15 mouse cellular contexts compared by ENCODE assay signal in the genomic region with DNA sequence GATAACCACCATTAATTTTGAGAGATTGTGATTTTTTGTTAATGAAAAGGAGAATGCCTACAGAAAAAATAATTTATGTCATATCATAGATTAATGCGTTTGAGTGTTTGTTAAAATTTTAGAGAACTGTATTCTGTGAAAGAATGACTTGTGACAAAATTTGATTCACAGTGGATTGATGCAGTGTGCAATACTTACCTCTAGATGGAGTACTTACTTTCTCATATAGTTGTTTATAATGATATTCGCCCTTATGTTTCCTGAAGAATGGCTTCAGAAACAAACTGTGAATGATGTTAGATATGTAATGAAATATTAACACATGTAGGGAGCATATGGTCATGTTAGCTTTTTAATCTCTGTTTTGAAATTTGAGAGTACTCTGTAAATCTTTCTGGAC. TPM values are rescaled to one million over a fixed set of nuclear protein-coding genes. Genes with fewer than 3 reads are reported as not detected.
DNase-seq lines count a peak whose midpoint lies in the region; ATAC-seq and TF ChIP-seq lines count a peak whose summit lies in the region.
"Had no signal": no experiment of that assay in that cellular context is flagged by ENCODE, and none has a peak within 500 bp of the region (broad histone marks: within the 10 kb centered on the region; RNA-seq: fewer than 3 reads in every experiment).

No protein-coding gene starts in this region.

- H3K9ac ChIP-seq in midbrain, postnatal 0 days (replicated peaks; ENCODE audit: low read length, poor library complexity, severe bottlenecking) = no peak overlapping the region
- H3K9ac ChIP-seq in midbrain, embryonic 16.5 days (ENCODE audit: low read depth, low read length) = no peak overlapping the region
- no peak overlapping the region for H3K9ac ChIP-seq in stomach, postnatal 0 days (ENCODE audit: low read length)
- H3K9ac ChIP-seq: hindbrain, embryonic 12.5 days had no signal

- no peaks in the 10 kb centered on the region for H3K36me3 ChIP-seq in midbrain, postnatal 0 days (ENCODE audit: insufficient read depth, low read length)
- H3K36me3 ChIP-seq in midbrain, embryonic 16.5 days (ENCODE audit: control insufficient read depth, insufficient read depth, low read length) = no peaks in the 10 kb centered on the region
- H3K36me3 ChIP-seq in stomach, postnatal 0 days (ENCODE audit: control insufficient read depth, insufficient read depth, low read length) = no peaks in the 10 kb centered on the region
- H3K36me3 ChIP-seq: hindbrain, embryonic 12.5 days had no signal

- H3K4me3 ChIP-seq in midbrain, postnatal 0 days (ENCODE audit: low read depth, low read length) = no peak overlapping the region
- H3K4me3 ChIP-seq in midbrain, embryonic 16.5 days (ENCODE audit: low read depth, low read length) = no peak overlapping the region
- no peak overlapping the region for H3K4me3 ChIP-seq in stomach, postnatal 0 days (ENCODE audit: low read depth, low read length)
- H3K4me3 ChIP-seq: hindbrain, embryonic 12.5 days had no signal

- no peaks in the 10 kb centered on the region for H3K4me1 ChIP-seq in midbrain, postnatal 0 days (ENCODE audit: insufficient read depth, low read length)
- no peaks in the 10 kb centered on the region for H3K4me1 ChIP-seq in midbrain, embryonic 16.5 days (ENCODE audit: control insufficient read depth, insufficient read depth, low read length)
- no peaks in the 10 kb centered on the region for H3K4me1 ChIP-seq in stomach, postnatal 0 days (replicated peaks; ENCODE audit: control insufficient read depth, insufficient read depth)
- H3K4me1 ChIP-seq: hindbrain, embryonic 12.5 days had no signal

- no peak overlapping the region for H3K4me2 ChIP-seq in midbrain, postnatal 0 days (ENCODE audit: low read depth, low read length, poor library complexity, severe bottlenecking)
- H3K4me2 ChIP-seq in midbrain, embryonic 16.5 days (ENCODE audit: low read length) = no peak overlapping the region
- H3K4me2 ChIP-seq in stomach, postnatal 0 days (replicated peaks; ENCODE audit: low read depth) = no peak overlapping the region
- H3K4me2 ChIP-seq: hindbrain, embryonic 12.5 days; liver, embryonic 11.5 days had no signal

- no peak for ATAC-seq in midbrain, postnatal 0 days (ENCODE audit: low FRiP score)
- no peak for ATAC-seq in midbrain, embryonic 16.5 days
- no peak for ATAC-seq in stomach, postnatal 0 days (ENCODE audit: low FRiP score, low TSS enrichment)

- TF ChIP-seq CTCF in midbrain, postnatal 0 days (IDR thresholded peaks at IDR 0.05) = peak; percentile 61
- peak; percentile 64 for TF ChIP-seq CTCF in stomach, postnatal 0 days (IDR thresholded peaks at IDR 0.05; ENCODE audit: low read depth)

- no peaks in the 10 kb centered on the region for H3K9me3 ChIP-seq in midbrain, postnatal 0 days (ENCODE audit: low read length)
- no peaks in the 10 kb centered on the region for H3K9me3 ChIP-seq in midbrain, embryonic 16.5 days (replicated peaks; ENCODE audit: control insufficient read depth, low read length, poor library complexity, severe bottlenecking)
- H3K9me3 ChIP-seq in stomach, postnatal 0 days (ENCODE audit: control insufficient read depth, low read length) = no peaks in the 10 kb centered on the region
- H3K9me3 ChIP-seq: hindbrain, embryonic 12.5 days had no signal

- peak; percentile 4 for DNase-seq in embryo, embryonic 10 days (ENCODE audit: low spot score)
- DNase-seq in embryo, embryonic 9.5 days (ENCODE audit: extremely low spot score) = no peak
- DNase-seq in kidney, adult 9 months = peak; percentile 20
- DNase-seq in kidney, postnatal 14 days = no peak
- DNase-seq in midbrain, postnatal 0 days (ENCODE audit: low spot score) = peak; percentile 6
- DNase-seq in stomach, postnatal 0 days (ENCODE audit: low spot score) = no peak
- no peak for DNase-seq in ovary, postnatal 10 days (ENCODE audit: low spot score)
- DNase-seq: cerebellum, postnatal 14 days; kidney, postnatal 10 days; layer of hippocampus, postnatal 36 days; thymus, postnatal 14 days had no signal

- no peak for TF ChIP-seq EP300 in stomach, postnatal 0 days (optimal IDR thresholded peaks at IDR 0.05)

- 52% methylated on average over 2 of the region's 2 CpGs for WGBS in midbrain, postnatal 0 days
- WGBS in midbrain, embryonic 16.5 days = 42% methylated on average over 2 of the region's 2 CpGs
- WGBS in stomach, postnatal 0 days = 43% methylated on average over 2 of the region's 2 CpGs

- H3K27ac ChIP-seq in midbrain, postnatal 0 days (ENCODE audit: low read depth, low read length) = no peak overlapping the region
- no peak overlapping the region for H3K27ac ChIP-seq in midbrain, embryonic 16.5 days (ENCODE audit: low read length)
- no peak overlapping the region for H3K27ac ChIP-seq in stomach, postnatal 0 days (replicated peaks)
- H3K27ac ChIP-seq: hindbrain, embryonic 12.5 days had no signal

- H3K27me3 ChIP-seq in midbrain, postnatal 0 days (ENCODE audit: insufficient read depth, low read length) = no peaks in the 10 kb centered on the region
- H3K27me3 ChIP-seq in midbrain, embryonic 16.5 days (ENCODE audit: control insufficient read depth, insufficient read depth, low read depth, low read length) = no peaks in the 10 kb centered on the region
- H3K27me3 ChIP-seq in stomach, postnatal 0 days (ENCODE audit: control insufficient read depth, insufficient read depth, low read length) = no peaks in the 10 kb centered on the region
- H3K27me3 ChIP-seq: hindbrain, embryonic 12.5 days had no signal

RNA-seq across cellular contexts. Expression of gene Nxt2, which starts 10.5 kb away (rescaled TPM):
- total RNA-seq in midbrain, postnatal 0 days (2014; rRNA removed) = 18.8 and 22.4 TPM in 2 replicates
- polyA plus RNA-seq in midbrain, postnatal 0 days (2015; fragmentation: Nextera tagmentation; extraction: Ambion mirVana) = 23.5 and 24.4 TPM in 2 replicates
- 18.1 and 21.6 TPM in 2 replicates for polyA plus RNA-seq in midbrain, embryonic 16.5 days (2015; fragmentation: Nextera tagmentation; extraction: Ambion mirVana)
- 16.0 and 16.8 TPM in 2 replicates for polyA plus RNA-seq in stomach, postnatal 0 days (2015; fragmentation: Nextera tagmentation; extraction: Ambion mirVana)

RNA-seq across cellular contexts. Expression of gene Gucy2f, which starts 40.4 kb away (rescaled TPM):
- 0.33 and 0.44 TPM in 2 replicates for total RNA-seq in midbrain, postnatal 0 days (2014; rRNA removed)
- 0.10 and 0.14 TPM in 2 replicates for polyA plus RNA-seq in midbrain, postnatal 0 days (2015; fragmentation: Nextera tagmentation; extraction: Ambion mirVana)
- polyA plus RNA-seq in midbrain, embryonic 16.5 days (2015; fragmentation: Nextera tagmentation; extraction: Ambion mirVana) = 0.10 and 0.15 TPM in 2 replicates
- polyA plus RNA-seq in stomach, postnatal 0 days (2015; fragmentation: Nextera tagmentation; extraction: Ambion mirVana) = 0.02 TPM in 1 of 2 replicates, not detected in the other
- total RNA-seq: adrenal gland, adult 18-20 months had no signal
- polyA plus RNA-seq: liver, embryonic 11.5 days had no signal

Comparison
In these comparisons a context has a peak if more than half of its experiments do, and no peak if none do; other contexts are left out.
1. DNase-seq: peak in embryo, embryonic 10 days (single experiment), kidney, adult 9 months (single experiment) and midbrain, postnatal 0 days (single experiment); none in embryo, embryonic 9.5 days (single experiment), kidney, postnatal 14 days (single experiment), stomach, postnatal 0 days (single experiment) and ovary, postnatal 10 days (single experiment).